Mouse (Mus musculus) ES-E14 (cell line): ENCODE measurements around the gene Porcn.

ENCODE experiments used
- CHD2 ChIP-seq: IDR thresholded peaks from 2 replicates; pipeline ENCODE4 v1.6.1; 2014; ENCODE audit warnings: mild to moderate bottlenecking, low read depth, low read length, inconsistent platforms
- ZNF384 ChIP-seq: IDR thresholded peaks from 2 replicates; pipeline ENCODE4 v1.6.1; 2012; ENCODE audit warnings: low read depth, low read length, inconsistent platforms

DNA sequence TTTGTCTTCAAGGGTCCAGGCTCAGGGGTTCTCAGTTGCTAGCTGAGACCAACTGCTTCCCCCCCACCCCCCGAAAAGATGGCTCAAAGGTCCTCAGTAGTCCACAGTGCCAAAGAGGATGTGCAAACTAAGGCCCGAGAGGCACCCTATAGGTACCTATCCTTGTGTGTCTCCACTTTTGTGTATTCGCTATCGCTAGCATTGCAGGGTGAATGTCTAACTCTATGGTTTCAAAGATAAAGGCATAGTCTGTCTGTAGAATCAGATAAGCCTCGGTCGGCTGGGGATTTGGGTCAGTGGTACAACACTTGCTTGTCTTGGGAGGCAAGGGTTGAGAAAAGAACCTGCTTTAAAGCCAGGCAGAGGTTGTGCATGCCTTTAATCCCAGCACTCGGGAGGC is 17.1 kb upstream of the Porcn start:
- TF ChIP-seq ZNF384 (no peak), CHD2 (no peak)
